Mouse (Mus musculus): ENCODE data around the gene Mark1. TPM values are rescaled to one million over a fixed set of nuclear protein-coding genes. Genes with fewer than 3 reads are reported as not detected.

Gene Mark1
- polyA plus RNA-seq, 1 experiment: 63.8 TPM

DNA sequence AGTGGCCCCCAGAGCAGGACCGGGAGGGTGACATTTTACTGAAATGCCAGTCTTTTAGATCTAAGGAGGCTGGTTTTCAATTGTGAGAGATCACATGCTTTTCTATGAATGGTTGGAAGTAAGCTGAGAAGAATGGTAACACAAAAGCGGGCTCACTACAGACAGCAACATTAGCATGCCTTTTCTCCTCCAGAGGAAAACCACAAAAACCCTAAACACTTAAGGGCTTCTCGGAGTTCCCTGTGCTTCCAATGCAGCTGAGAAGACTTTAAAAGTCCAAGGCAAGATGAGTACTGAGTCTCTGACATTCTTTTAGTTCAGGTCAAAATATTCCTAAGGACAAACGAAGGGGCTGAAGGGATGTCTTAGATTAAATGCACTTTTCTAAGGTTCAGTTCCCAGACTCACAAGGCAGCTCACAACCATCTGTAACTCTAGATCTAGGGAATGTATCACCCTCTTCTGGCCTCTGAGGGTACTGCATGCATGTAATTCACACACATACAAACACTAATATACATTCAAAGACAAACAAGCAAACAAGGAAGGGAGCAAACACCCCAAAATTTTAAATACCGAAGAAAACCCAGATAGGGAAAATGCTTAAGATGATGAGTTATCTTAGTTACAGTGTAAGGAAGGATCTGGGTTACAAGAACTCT, 81.0 kb downstream of the Mark1 start:
- TF ChIP-seq POLR2A (IDR thresholded peaks at IDR 0.05; ENCODE audit: borderline replicate concordance, extremely low read depth, insufficient read depth, insufficient read length, poor library complexity, severe bottlenecking): no peak
- TF ChIP-seq CTCF (IDR thresholded peaks at IDR 0.05; ENCODE audit: borderline replicate concordance, extremely low read depth, insufficient read depth, insufficient read length): peak; percentile 32; the same call in 1 of the 2 replicates
- peak; percentile 42 for DNase-seq (ENCODE audit: low read depth)

DNA sequence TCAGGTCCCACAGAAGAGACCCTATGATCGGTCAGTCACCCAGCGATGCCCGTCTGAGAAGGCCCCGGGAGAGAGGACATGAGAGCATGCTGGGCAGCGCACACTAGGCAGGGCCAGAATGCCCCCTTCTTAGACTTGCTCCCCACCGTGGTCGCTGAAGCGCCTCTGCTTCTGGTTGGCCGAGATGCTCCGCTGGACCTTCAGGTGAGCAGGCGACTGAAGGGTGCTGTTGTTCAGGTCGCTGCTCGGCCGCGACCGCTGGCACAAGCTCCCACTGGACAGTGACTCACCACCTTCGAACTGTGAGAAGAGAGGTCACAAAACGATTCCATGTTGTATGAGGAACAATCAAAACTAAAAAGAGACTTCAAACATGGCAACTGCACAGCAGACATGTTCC, 87.0 kb downstream of the Mark1 start:
- no peak for TF ChIP-seq CTCF (IDR thresholded peaks at IDR 0.05; ENCODE audit: borderline replicate concordance, extremely low read depth, insufficient read depth, insufficient read length)
- TF ChIP-seq POLR2A (IDR thresholded peaks at IDR 0.05; ENCODE audit: borderline replicate concordance, extremely low read depth, insufficient read depth, insufficient read length, poor library complexity, severe bottlenecking): no peak
- no peak for DNase-seq (ENCODE audit: low read depth)

DNA sequence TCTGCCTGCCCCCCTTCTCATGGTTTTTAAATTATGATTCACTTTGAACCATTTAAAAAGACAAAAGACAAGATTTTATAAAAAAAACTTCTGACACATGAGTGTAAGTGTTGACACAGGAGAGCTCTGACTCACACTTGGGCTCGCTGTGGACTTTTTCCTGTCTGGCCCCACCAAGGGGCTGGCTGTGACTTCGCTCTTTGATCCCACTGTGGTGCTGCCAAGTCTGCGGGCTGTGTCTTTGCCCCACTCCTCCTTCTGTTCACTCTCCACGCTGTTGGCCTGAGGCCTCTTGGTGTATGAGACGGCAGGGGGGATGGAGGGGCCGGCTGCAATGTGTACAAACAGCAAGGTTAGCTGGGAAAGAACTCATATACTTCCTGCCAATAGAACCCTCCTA, 87.5 kb downstream of the Mark1 start:
- no peak for TF ChIP-seq POLR2A (IDR thresholded peaks at IDR 0.05; ENCODE audit: borderline replicate concordance, extremely low read depth, insufficient read depth, insufficient read length, poor library complexity, severe bottlenecking)
- no peak for TF ChIP-seq CTCF (IDR thresholded peaks at IDR 0.05; ENCODE audit: borderline replicate concordance, extremely low read depth, insufficient read depth, insufficient read length)
- DNase-seq (ENCODE audit: low read depth): no peak

DNA sequence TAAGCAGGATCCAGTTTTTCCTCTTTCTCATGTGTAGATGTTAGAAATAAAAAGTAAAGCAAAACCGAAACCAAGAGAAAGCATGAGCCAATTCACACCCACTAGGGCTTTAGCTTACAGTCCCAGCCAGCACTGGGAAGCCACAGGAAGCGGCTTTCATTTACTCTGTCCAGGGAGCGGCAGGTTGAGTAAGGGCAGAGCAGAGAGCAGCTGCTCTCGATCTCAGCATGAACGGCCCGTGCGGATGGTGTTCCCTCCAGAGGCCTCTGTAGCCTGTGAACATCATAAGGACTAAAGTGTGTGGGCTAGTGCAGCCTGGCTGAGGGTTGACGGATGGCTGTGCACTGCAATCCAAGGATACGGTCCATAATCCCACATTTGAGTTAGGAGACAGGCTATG, 90.8 kb downstream of the Mark1 start:
- TF ChIP-seq POLR2A (IDR thresholded peaks at IDR 0.05; ENCODE audit: borderline replicate concordance, extremely low read depth, insufficient read depth, insufficient read length, poor library complexity, severe bottlenecking): no peak
- TF ChIP-seq CTCF (IDR thresholded peaks at IDR 0.05; ENCODE audit: borderline replicate concordance, extremely low read depth, insufficient read depth, insufficient read length): no peak
- no peak for DNase-seq (ENCODE audit: low read depth)

GRCm38 (mm10) chr1:184905904-184906745, 93.2 kb downstream of the Mark1 start:
- DNase-seq (ENCODE audit: low read depth): peak; percentile 88

GRCm38 (mm10) chr1:184905371-184905770, 94.0 kb downstream of the Mark1 start:
- DNase-seq (ENCODE audit: low read depth): peak; percentile 90
- TF ChIP-seq POLR2A (IDR thresholded peaks at IDR 0.05; ENCODE audit: borderline replicate concordance, extremely low read depth, insufficient read depth, insufficient read length, poor library complexity, severe bottlenecking) (no peak), CTCF (IDR thresholded peaks at IDR 0.05; ENCODE audit: borderline replicate concordance, extremely low read depth, insufficient read depth, insufficient read length) (no peak)

More at GRCm38 (mm10) chr1:184905904-184906745, 93.2 kb downstream of the Mark1 start:
- TF ChIP-seq CTCF (IDR thresholded peaks at IDR 0.05; ENCODE audit: borderline replicate concordance, extremely low read depth, insufficient read depth, insufficient read length) (no peak), POLR2A (IDR thresholded peaks at IDR 0.05; ENCODE audit: borderline replicate concordance, extremely low read depth, insufficient read depth, insufficient read length, poor library complexity, severe bottlenecking) (no peak)

DNA sequence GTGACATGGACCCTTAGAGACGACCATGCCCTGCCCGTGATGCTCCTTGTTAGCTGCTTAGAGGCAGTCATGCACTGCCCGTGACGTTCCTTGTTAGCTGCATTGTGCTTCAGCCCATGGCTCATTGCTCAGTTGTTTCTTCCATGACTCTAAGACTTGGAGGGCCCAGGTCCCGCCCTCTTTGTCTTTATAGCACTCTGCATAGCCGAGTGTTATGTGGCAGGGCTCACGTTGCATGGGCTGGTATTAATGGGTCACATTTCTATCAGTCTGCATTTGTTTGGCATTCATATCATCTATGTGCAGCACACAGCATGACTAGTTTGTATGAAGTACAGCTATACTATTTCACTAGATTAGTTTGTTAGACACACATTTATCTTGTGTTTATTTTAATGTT, 95.7 kb downstream of the Mark1 start:
- TF ChIP-seq CTCF (IDR thresholded peaks at IDR 0.05; ENCODE audit: borderline replicate concordance, extremely low read depth, insufficient read depth, insufficient read length): no peak
- no peak for TF ChIP-seq POLR2A (IDR thresholded peaks at IDR 0.05; ENCODE audit: borderline replicate concordance, extremely low read depth, insufficient read depth, insufficient read length, poor library complexity, severe bottlenecking)
- DNase-seq (ENCODE audit: low read depth): no peak

DNA sequence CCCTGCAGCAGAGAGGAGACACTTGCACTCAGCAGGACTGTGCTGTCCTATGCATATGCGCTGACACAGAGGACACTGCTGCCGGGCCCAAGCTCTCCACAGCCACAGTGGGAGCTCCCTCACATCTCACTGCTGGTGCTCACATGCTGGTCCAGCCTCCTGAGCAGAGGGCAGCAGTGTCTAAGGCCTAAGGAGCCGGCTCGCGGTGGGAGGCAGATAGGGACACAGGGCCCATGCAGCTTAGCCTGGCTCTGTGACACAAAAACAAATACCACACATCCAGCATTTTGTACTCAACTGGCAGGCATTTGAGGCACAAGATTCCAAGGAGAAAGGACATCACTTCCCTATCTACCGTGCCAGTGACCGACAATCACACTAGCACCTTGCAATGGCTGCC, 96.5 kb downstream of the Mark1 start:
- no peak for DNase-seq (ENCODE audit: low read depth)
- TF ChIP-seq CTCF (IDR thresholded peaks at IDR 0.05; ENCODE audit: borderline replicate concordance, extremely low read depth, insufficient read depth, insufficient read length) (no peak), POLR2A (IDR thresholded peaks at IDR 0.05; ENCODE audit: borderline replicate concordance, extremely low read depth, insufficient read depth, insufficient read length, poor library complexity, severe bottlenecking) (no peak)

DNA sequence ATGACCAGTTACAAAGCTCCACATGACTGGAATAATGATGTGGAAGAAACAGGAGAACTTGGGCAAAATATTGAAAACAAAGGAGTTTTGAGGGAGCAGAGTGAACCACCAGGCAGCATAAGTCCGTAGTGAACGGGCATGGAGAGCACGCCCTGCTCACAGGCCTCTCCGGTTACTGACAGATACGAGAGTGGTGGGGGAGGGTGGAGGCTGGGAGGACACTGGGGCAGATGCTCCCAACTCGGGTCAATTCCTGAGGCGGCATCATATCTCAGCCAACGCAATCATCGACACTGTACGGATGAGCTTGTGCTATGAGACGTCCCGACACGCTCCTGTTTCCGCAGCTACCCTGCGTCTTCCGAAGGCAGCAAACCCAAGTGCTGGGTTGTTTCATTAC, 102.0 kb downstream of the Mark1 start:
- DNase-seq (ENCODE audit: low read depth): no peak
- TF ChIP-seq POLR2A (IDR thresholded peaks at IDR 0.05; ENCODE audit: borderline replicate concordance, extremely low read depth, insufficient read depth, insufficient read length, poor library complexity, severe bottlenecking) (no peak), CTCF (IDR thresholded peaks at IDR 0.05; ENCODE audit: borderline replicate concordance, extremely low read depth, insufficient read depth, insufficient read length) (no peak)

GRCm38 (mm10) chr1:184891998-184892397, 107.4 kb downstream of the Mark1 start:
- no peak for DNase-seq (ENCODE audit: low read depth)
- TF ChIP-seq CTCF (IDR thresholded peaks at IDR 0.05; ENCODE audit: borderline replicate concordance, extremely low read depth, insufficient read depth, insufficient read length) (peak; percentile 29; the same call in 1 of the 2 replicates), POLR2A (IDR thresholded peaks at IDR 0.05; ENCODE audit: borderline replicate concordance, extremely low read depth, insufficient read depth, insufficient read length, poor library complexity, severe bottlenecking) (no peak)

DNA sequence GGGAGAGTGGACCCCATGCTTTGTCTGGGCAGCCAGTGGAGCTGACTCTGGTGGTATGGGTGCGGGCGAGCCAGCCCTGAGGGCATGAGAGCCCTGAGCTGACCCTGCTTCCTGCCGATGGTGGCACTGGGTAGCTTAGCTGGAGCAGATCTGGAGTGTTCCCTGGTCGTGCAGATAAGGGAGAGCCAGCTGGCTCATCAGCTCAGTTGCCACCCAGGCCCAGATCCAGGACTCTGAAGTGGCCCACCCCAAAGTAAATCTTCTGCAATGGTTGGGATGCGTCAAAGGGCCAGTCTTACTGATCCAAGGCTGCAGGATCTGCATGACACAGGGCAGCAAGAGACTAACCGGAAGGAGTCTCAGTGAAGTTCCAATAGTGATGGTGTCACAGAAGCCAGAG, 109.9 kb downstream of the Mark1 start:
- TF ChIP-seq POLR2A (IDR thresholded peaks at IDR 0.05; ENCODE audit: borderline replicate concordance, extremely low read depth, insufficient read depth, insufficient read length, poor library complexity, severe bottlenecking) (no peak), CTCF (IDR thresholded peaks at IDR 0.05; ENCODE audit: borderline replicate concordance, extremely low read depth, insufficient read depth, insufficient read length) (no peak)
- no peak for DNase-seq (ENCODE audit: low read depth)
